Mouse (Mus musculus): ENCODE data around the gene Atp6v0d1.

Gene Atp6v0d1

GRCm38 (mm10) chr8:105496439-105497180 is 69.2 kb downstream of the Atp6v0d1 start, which contains the start of gene Zdhhc1:
TSS of gene Zdhhc1 (minus strand) at chr8:105496902.
- DNase-seq: peak; percentile 87 to 91

GRCm38 (mm10) chr8:105495350-105496302 is 70.2 kb downstream of the Atp6v0d1 start:
- peak in 1 of 2 experiments; percentile 68 for DNase-seq

GRCm38 (mm10) chr8:105494566-105494965 is 71.3 kb downstream of the Atp6v0d1 start:
- peak; percentile 51 to 80 for DNase-seq

GRCm38 (mm10) chr8:105493495-105493894 is 72.4 kb downstream of the Atp6v0d1 start:
- DNase-seq: no peak

- no peak for DNase-seq
Measured at GRCm38 (mm10) chr8:105489281-105489680, 76.6 kb downstream of the Atp6v0d1 start.

GRCm38 (mm10) chr8:105488082-105488481 is 77.8 kb downstream of the Atp6v0d1 start:
- DNase-seq: no peak

- peak in 1 of 2 experiments; percentile 61 for DNase-seq
Measured at GRCm38 (mm10) chr8:105484392-105484791, 81.5 kb downstream of the Atp6v0d1 start.

- DNase-seq: no peak
Measured at GRCm38 (mm10) chr8:105484030-105484368, 81.8 kb downstream of the Atp6v0d1 start.

- peak in 1 of 2 experiments; percentile 63 for DNase-seq
Measured at GRCm38 (mm10) chr8:105483212-105484029, 82.4 kb downstream of the Atp6v0d1 start.

GRCm38 (mm10) chr8:105482123-105482522 is 83.7 kb downstream of the Atp6v0d1 start:
- no peak for DNase-seq

GRCm38 (mm10) chr8:105481453-105481852 is 84.4 kb downstream of the Atp6v0d1 start:
- peak in 1 of 2 experiments; percentile 60 for DNase-seq

- no peak for DNase-seq
Measured at GRCm38 (mm10) chr8:105481013-105481412, 84.8 kb downstream of the Atp6v0d1 start.

GRCm38 (mm10) chr8:105477792-105478191 is 88.1 kb downstream of the Atp6v0d1 start:
- DNase-seq: no peak

- DNase-seq: peak; percentile 68 to 78
Measured at GRCm38 (mm10) chr8:105476628-105477413, 89.0 kb downstream of the Atp6v0d1 start.

GRCm38 (mm10) chr8:105476161-105476560 is 89.7 kb downstream of the Atp6v0d1 start:
- no peak for DNase-seq

- no peak for DNase-seq
Measured at GRCm38 (mm10) chr8:105475742-105476141, 90.1 kb downstream of the Atp6v0d1 start.

- no peak for DNase-seq
Measured at GRCm38 (mm10) chr8:105475254-105475653, 90.6 kb downstream of the Atp6v0d1 start.

GRCm38 (mm10) chr8:105474680-105475079 is 91.2 kb downstream of the Atp6v0d1 start:
- no peak for DNase-seq

All from lung, adult 18-20 months (tissue).